In the genomic region with DNA sequence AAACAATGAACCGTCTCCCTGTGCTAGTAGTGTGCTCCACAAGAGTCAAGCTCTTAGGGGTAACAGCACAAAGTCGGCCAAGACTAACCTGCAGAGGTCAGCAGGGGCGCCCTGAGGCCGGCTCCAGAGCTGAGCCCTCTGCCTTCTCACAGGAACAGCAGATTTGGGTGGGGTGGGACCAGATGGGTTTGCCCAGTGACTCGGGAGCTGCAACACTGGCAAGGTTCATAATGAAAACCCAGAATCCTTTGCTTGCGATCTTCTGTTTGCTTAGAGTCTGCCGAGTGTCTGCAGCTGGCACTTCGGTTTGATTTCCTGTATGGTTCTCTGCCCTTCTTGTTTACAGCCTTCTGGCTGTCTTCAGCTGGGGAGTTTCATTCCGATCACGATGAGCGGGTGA, we compare ENCODE assay signal across 11 mouse cellular contexts. TPM values are rescaled to one million over a fixed set of nuclear protein-coding genes. Genes with fewer than 3 reads are reported as not detected.
DNase-seq lines count a peak whose midpoint lies in the region; ATAC-seq lines count a peak whose summit lies in the region.
"Had no signal": no experiment of that assay in that cellular context is flagged by ENCODE, and none has a peak within 500 bp of the region (broad histone marks: within the 10 kb centered on the region; RNA-seq: fewer than 3 reads in every experiment).

No protein-coding gene starts in this region.

- 0 out of 2 replicates have a peak, but pooled peaks cover 3% of the 10 kb centered on the region for H3K4me1 ChIP-seq in forebrain, embryonic 16.5 days (replicated peaks; ENCODE audit: control insufficient read depth, insufficient read depth, low read length)
- H3K4me1 ChIP-seq in forebrain, embryonic 13.5 days, result no peaks in the 10 kb centered on the region
- no peaks in the 10 kb centered on the region for H3K4me1 ChIP-seq in neural tube, embryonic 15.5 days

- ATAC-seq in forebrain, embryonic 16.5 days, result peak; percentile 26; the same call in 1 of the 2 replicates
- ATAC-seq in forebrain, embryonic 13.5 days, result no peak
- ATAC-seq in CD4-positive, CD25-positive, alpha-beta regulatory T cell, adult 4 months, result peak; percentile 74
- ATAC-seq in neural tube, embryonic 15.5 days (ENCODE audit: low FRiP score), result no peak

- no peak overlapping the region for H3K9ac ChIP-seq in forebrain, embryonic 16.5 days (replicated peaks; ENCODE audit: low read depth, low read length)
- H3K9ac ChIP-seq in forebrain, embryonic 13.5 days, result no peak overlapping the region
- no peak overlapping the region for H3K9ac ChIP-seq in neural tube, embryonic 15.5 days (replicated peaks)

- H3K9me3 ChIP-seq in forebrain, embryonic 16.5 days (ENCODE audit: control insufficient read depth, low read length), result no peaks in the 10 kb centered on the region
- no peaks in the 10 kb centered on the region for H3K9me3 ChIP-seq in forebrain, embryonic 13.5 days (replicated peaks)
- no peaks in the 10 kb centered on the region for H3K9me3 ChIP-seq in neural tube, embryonic 15.5 days (replicated peaks)

- peak; percentile 44 for DNase-seq in lung, postnatal 25 days (ENCODE audit: low spot score)
- DNase-seq in thymus, adult 18-20 months, result peak; percentile 77 to 87
- DNase-seq in urinary bladder, postnatal 10 days (ENCODE audit: low spot score), result no peak
- DNase-seq in frontal cortex, postnatal 14 days (ENCODE audit: low spot score in 2 of 2), result no peak
- DNase-seq: cerebellum, adult 9-11 months; kidney, adult 8-10 months; midbrain, embryonic 14.5 days had no signal

- no peaks in the 10 kb centered on the region for H3K27me3 ChIP-seq in forebrain, embryonic 16.5 days (replicated peaks; ENCODE audit: control insufficient read depth, insufficient read depth, low read length)
- H3K27me3 ChIP-seq in forebrain, embryonic 13.5 days, result no peaks in the 10 kb centered on the region
- H3K27me3 ChIP-seq in neural tube, embryonic 15.5 days (replicated peaks), result no peaks in the 10 kb centered on the region

- no peak overlapping the region for H3K4me2 ChIP-seq in forebrain, embryonic 16.5 days (ENCODE audit: low read length)
- H3K4me2 ChIP-seq in forebrain, embryonic 13.5 days, result no peak overlapping the region
- no peak overlapping the region for H3K4me2 ChIP-seq in neural tube, embryonic 15.5 days

- H3K27ac ChIP-seq in forebrain, embryonic 16.5 days (ENCODE audit: low read length), result no peak overlapping the region
- no peak overlapping the region for H3K27ac ChIP-seq in forebrain, embryonic 13.5 days
- H3K27ac ChIP-seq in neural tube, embryonic 15.5 days (replicated peaks), result no peak overlapping the region

- no peak overlapping the region for H3K4me3 ChIP-seq in forebrain, embryonic 16.5 days (replicated peaks; ENCODE audit: low read length)
- H3K4me3 ChIP-seq in forebrain, embryonic 13.5 days, result no peak overlapping the region
- no peak overlapping the region for H3K4me3 ChIP-seq in neural tube, embryonic 15.5 days (replicated peaks)

- H3K36me3 ChIP-seq in forebrain, embryonic 16.5 days (ENCODE audit: control insufficient read depth, insufficient read depth), result no peaks in the 10 kb centered on the region
- H3K36me3 ChIP-seq in forebrain, embryonic 13.5 days (ENCODE audit: poor library complexity, severe bottlenecking), result no peaks in the 10 kb centered on the region
- H3K36me3 ChIP-seq in neural tube, embryonic 15.5 days, result no peaks in the 10 kb centered on the region

- WGBS in forebrain, embryonic 16.5 days, result 66% methylated on average over 11 of the region's 11 CpGs
- 67% methylated on average over 11 of the region's 11 CpGs for WGBS in forebrain, embryonic 13.5 days
- 69% methylated on average over 11 of the region's 11 CpGs for WGBS in neural tube, embryonic 15.5 days

RNA-seq across cellular contexts. Expression of a gene that starts 10.2 kb away (rescaled TPM):
- 0.30 and 0.31 TPM in 2 replicates for polyA plus RNA-seq in forebrain, embryonic 16.5 days (2015; fragmentation: Nextera tagmentation; extraction: Ambion mirVana)
- polyA plus RNA-seq in forebrain, embryonic 13.5 days (2015; fragmentation: Nextera tagmentation; extraction: Ambion mirVana), result 0.29 and 0.32 TPM in 2 replicates
- 100 to 1,000 TPM; 342 to 463 TPM for polyA plus RNA-seq in CD4-positive, CD25-positive, alpha-beta regulatory T cell, adult 4 months (2017; shearing (Covaris generic))
- 0.78 and 12.5 TPM in 2 replicates for polyA plus RNA-seq in neural tube, embryonic 15.5 days (2015; fragmentation: Nextera tagmentation; extraction: Ambion mirVana)

Comparison
In these comparisons a context has a peak if more than half of its experiments do, and no peak if none do; other contexts are left out.
1. ATAC-seq: peak in forebrain, embryonic 16.5 days (single experiment) and CD4-positive, CD25-positive, alpha-beta regulatory T cell, adult 4 months (single experiment); none in forebrain, embryonic 13.5 days (single experiment) and neural tube, embryonic 15.5 days (single experiment).
2. DNase-seq: peak in lung, postnatal 25 days (single experiment) and thymus, adult 18-20 months (2 of 2); none in urinary bladder, postnatal 10 days (single experiment) and frontal cortex, postnatal 14 days (0 of 2).
3. RNA of a gene that starts 10.2 kb away (polyA plus RNA-seq): 342 to 463 TPM in CD4-positive, CD25-positive, alpha-beta regulatory T cell, adult 4 months; 0.78 to 12.5 TPM in neural tube, embryonic 15.5 days, 0.29 to 0.32 TPM in forebrain, embryonic 13.5 days and 0.30 to 0.31 TPM in forebrain, embryonic 16.5 days; every median in the first group is over 10 times any median in the second.